Mouse (Mus musculus) stomach, postnatal 0 days (tissue): ENCODE data around the gene Fgf22. TPM values are rescaled to one million over a fixed set of nuclear protein-coding genes. Genes with fewer than 3 reads are reported as not detected.
A peak's percentile ranks its signal among the peaks of the same experiment; 100 is the strongest.

Experiments
- ATAC-seq: fragments of 200-750 bp; cut with Nextera tagmentation; 2 replicates; pipeline ENCODE4 v1.8.0; 2017; ENCODE audit not compliant: low FRiP score, low TSS enrichment
- DNase-seq: peaks from one replicate; pipeline ENCODE4 v3.0.0-alpha.2; 2016; ENCODE audit warnings: low spot score
- H3K27ac ChIP-seq: fragments of 300-500 bp; sonication (generic); replicated peaks from 2 replicates; pipeline ENCODE4 v1.5.1; 2014; ENCODE audit warnings: mild to moderate bottlenecking, control low read depth
- H3K27me3 ChIP-seq: fragments of 300-500 bp; sonication (generic); 2 replicates; pipeline ENCODE4 v1.6.1; 2014; ENCODE audit warnings: low read length; ENCODE audit not compliant: control insufficient read depth, insufficient read depth
- H3K36me3 ChIP-seq: fragments of 300-500 bp; sonication (generic); 2 replicates; pipeline ENCODE4 v1.6.1; 2014; ENCODE audit warnings: low read length, mixed read lengths; ENCODE audit not compliant: control insufficient read depth, insufficient read depth
- H3K4me1 ChIP-seq: fragments of 300-500 bp; sonication (generic); replicated peaks from 2 replicates; pipeline ENCODE4 v1.6.1; 2014; ENCODE audit warnings: antibody characterized with exemption; ENCODE audit not compliant: control insufficient read depth, insufficient read depth
- H3K4me2 ChIP-seq: fragments of 300-500 bp; sonication (generic); replicated peaks from 2 replicates; pipeline ENCODE4 v1.6.1; 2014; ENCODE audit warnings: low read depth, mild to moderate bottlenecking, control low read depth, moderate library complexity
- H3K4me3 ChIP-seq: fragments of 300-500 bp; sonication (generic); 2 replicates; pipeline ENCODE4 v1.5.1; 2014; ENCODE audit warnings: low read depth, low read length, control low read depth
- H3K9ac ChIP-seq: fragments of 300-500 bp; sonication (generic); 2 replicates; pipeline ENCODE4 v1.6.1; 2014; ENCODE audit warnings: mild to moderate bottlenecking, low read length, control low read depth, mixed read lengths
- H3K9me3 ChIP-seq: fragments of 300-500 bp; sonication (generic); 2 replicates; pipeline ENCODE4 v1.6.1; 2016; ENCODE audit warnings: low read length; ENCODE audit not compliant: control insufficient read depth
- CTCF ChIP-seq: IDR thresholded peaks from 2 replicates; pipeline ENCODE4 v1.5.1; 2016; ENCODE audit warnings: antibody characterized with exemption, low read depth, mild to moderate bottlenecking, moderate library complexity
- EP300 ChIP-seq: optimal IDR thresholded peaks from 2 replicates; pipeline ENCODE3; 2016; ENCODE audit warnings: antibody characterized with exemption
- WGBS: fragments of 180-500 bp; shearing (Covaris S2); extraction: QIAGEN DNeasy Blood & Tissue Kit; methylation state at CpG from one replicate; pipeline ENCODE4 v1.1.7; 2014; 5-methylcytosine and 5-hydroxymethylcytosine counted together
- polyA plus RNA-seq: library from polyadenylated mRNA; unstranded; fragments of >200 nt; fragmentation: Nextera tagmentation; extraction: Ambion mirVana; gene quantifications from 2 replicates; pipeline ENCODE4 v1.2.1, GENCODE M21; 2015

Fgf22 gene
- polyA plus RNA-seq, 1 experiment from 2014 or later: 13.5 TPM

- Histone ChIP-seq H3K4me2 (peak overlapping the region; percentile 62), H3K9ac (peak overlapping the region; percentile 27), H3K36me3 (no peaks in the 10 kb centered on the region), H3K9me3 (no peaks in the 10 kb centered on the region), H3K4me3 (peak overlapping the region; percentile 41), H3K27me3 (no peaks in the 10 kb centered on the region), H3K4me1 (peaks cover 2% of the 10 kb centered on the region; the same call in 1 of the 2 replicates), H3K27ac (peak overlapping the region; percentile 37)
- ATAC-seq (peak; percentile 92), DNase-seq (peak; percentile 100)
- TF ChIP-seq CTCF (peak; percentile 89), EP300 (no peak)
- WGBS: 2% methylated on average over 55 of the region's 55 CpGs
Measured at GRCm38 (mm10) chr10:79779784-79780663, 25.1 kb downstream of the Fgf22 start.

GRCm38 (mm10) chr10:79780664-79781015, 25.8 kb downstream of the Fgf22 start:
- Histone ChIP-seq H3K9me3 (no peaks in the 10 kb centered on the region), H3K27ac (peak overlapping the region; percentile 37), H3K27me3 (no peaks in the 10 kb centered on the region), H3K9ac (peak overlapping the region; percentile 27; the same call in 1 of the 2 replicates), H3K36me3 (no peaks in the 10 kb centered on the region), H3K4me1 (peaks cover 2% of the 10 kb centered on the region; the same call in 1 of the 2 replicates), H3K4me2 (peak overlapping the region; percentile 62), H3K4me3 (peak overlapping the region; percentile 41)
- WGBS: 3% methylated on average over 13 of the region's 13 CpGs
- no peak for TF ChIP-seq CTCF
- no peak for TF ChIP-seq EP300
- DNase-seq: no peak
- ATAC-seq: no peak; the same call in 1 of the 2 replicates

GRCm38 (mm10) chr10:79781139-79781538, 26.3 kb downstream of the Fgf22 start:
- Histone ChIP-seq H3K4me3 (peak overlapping the region; percentile 41), H3K9me3 (no peaks in the 10 kb centered on the region), H3K36me3 (no peaks in the 10 kb centered on the region), H3K4me1 (peaks cover 2% of the 10 kb centered on the region; the same call in 1 of the 2 replicates), H3K27me3 (no peaks in the 10 kb centered on the region), H3K4me2 (peak overlapping the region; percentile 62), H3K9ac (peak overlapping the region; percentile 31; the same call in 1 of the 2 replicates), H3K27ac (peak overlapping the region; percentile 37)
- TF ChIP-seq EP300: no peak
- no peak for TF ChIP-seq CTCF
- ATAC-seq (no peak; the same call in 1 of the 2 replicates), DNase-seq (no peak)
- WGBS: 29% methylated on average over 21 of the region's 21 CpGs

- Histone ChIP-seq H3K4me1 (peaks cover 2% of the 10 kb centered on the region; the same call in 1 of the 2 replicates), H3K4me2 (no peak overlapping the region), H3K9ac (no peak overlapping the region), H3K9me3 (no peaks in the 10 kb centered on the region), H3K4me3 (no peak overlapping the region), H3K27me3 (no peaks in the 10 kb centered on the region), H3K36me3 (no peaks in the 10 kb centered on the region), H3K27ac (no peak overlapping the region)
- 73% methylated on average over 5 of the region's 5 CpGs for WGBS
- no peak for DNase-seq
- ATAC-seq: no peak
- TF ChIP-seq CTCF (peak; percentile 18; the same call in 1 of the 2 replicates), EP300 (no peak)
Measured at GRCm38 (mm10) chr10:79781956-79782355, 27.1 kb downstream of the Fgf22 start.

- H3K27me3 ChIP-seq: no peaks in the 10 kb centered on the region
- peaks cover 2% of the 10 kb centered on the region; the same call in 1 of the 2 replicates for H3K4me1 ChIP-seq
- H3K36me3 ChIP-seq: no peaks in the 10 kb centered on the region
- 64% methylated on average over 7 of the region's 7 CpGs for WGBS
- no peak overlapping the region for H3K27ac ChIP-seq
- H3K4me3 ChIP-seq: no peak overlapping the region
- H3K9me3 ChIP-seq: no peaks in the 10 kb centered on the region
- ATAC-seq (no peak), DNase-seq (no peak)
- H3K4me2 ChIP-seq: no peak overlapping the region
- no peak overlapping the region for H3K9ac ChIP-seq
- TF ChIP-seq CTCF (peak; percentile 63), EP300 (no peak)
Measured at GRCm38 (mm10) chr10:79783050-79783449, 28.2 kb downstream of the Fgf22 start.
